Mouse (Mus musculus): ENCODE data around the gene Myo1h. TPM values are rescaled to one million over a fixed set of nuclear protein-coding genes. Genes with fewer than 3 reads are reported as not detected.

The Myo1h gene
- total RNA-seq, 2 experiments from 2014 or later: not detected

GRCm38 (mm10) chr5:114356250-114356935 is 67.4 kb downstream of the Myo1h start:
- ATAC-seq (replicated peaks; ENCODE audit: low FRiP score, poor library complexity, severe bottlenecking): 0 out of 2 replicates have a peak, but pooled peaks have one; percentile 37

DNA sequence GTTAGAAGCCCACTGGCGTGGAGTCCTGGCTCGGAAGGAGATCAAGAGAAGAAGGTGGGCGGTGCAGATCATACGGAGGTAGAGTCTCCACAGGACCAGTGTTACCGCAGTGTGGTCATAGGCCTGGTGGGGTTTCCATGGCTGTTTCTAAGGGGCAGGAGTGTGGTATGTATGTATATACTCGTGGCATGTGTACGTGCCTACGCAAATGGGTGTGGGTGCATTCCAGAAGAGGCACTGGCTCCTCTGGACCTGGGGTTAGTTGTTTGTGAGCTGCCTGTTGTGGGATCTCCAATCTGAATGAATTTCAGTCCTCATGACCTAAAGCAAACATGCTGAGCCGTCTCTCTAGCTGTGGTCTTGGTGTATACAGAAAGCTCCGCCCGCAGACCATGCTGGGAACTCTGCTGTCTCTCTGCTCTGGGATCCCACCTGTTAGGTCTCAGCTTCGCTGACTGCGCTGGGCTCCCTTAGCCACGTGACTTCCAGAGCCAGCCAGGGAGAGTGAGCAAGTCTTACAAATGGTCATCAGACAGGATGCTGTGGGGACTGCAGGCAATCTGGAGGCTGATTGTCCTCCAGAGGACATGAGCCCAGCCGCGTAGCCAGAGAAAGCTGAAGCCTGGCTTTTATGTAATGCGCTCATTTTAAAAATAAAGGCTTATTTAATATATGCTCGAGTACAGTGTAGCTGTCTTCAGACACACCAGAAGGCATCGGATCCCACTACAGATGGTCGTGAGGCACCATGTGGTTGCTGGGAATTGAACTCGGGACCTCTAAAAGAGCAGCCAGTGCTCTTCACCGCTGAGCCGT is 68.2 kb downstream of the Myo1h start:
- ATAC-seq (replicated peaks; ENCODE audit: low FRiP score, poor library complexity, severe bottlenecking): no peak

- no peak for ATAC-seq (replicated peaks; ENCODE audit: low FRiP score, poor library complexity, severe bottlenecking)
These were observed 69.9 kb downstream of the Myo1h start for GRCm38 (mm10) chr5:114358833-114359232.

DNA sequence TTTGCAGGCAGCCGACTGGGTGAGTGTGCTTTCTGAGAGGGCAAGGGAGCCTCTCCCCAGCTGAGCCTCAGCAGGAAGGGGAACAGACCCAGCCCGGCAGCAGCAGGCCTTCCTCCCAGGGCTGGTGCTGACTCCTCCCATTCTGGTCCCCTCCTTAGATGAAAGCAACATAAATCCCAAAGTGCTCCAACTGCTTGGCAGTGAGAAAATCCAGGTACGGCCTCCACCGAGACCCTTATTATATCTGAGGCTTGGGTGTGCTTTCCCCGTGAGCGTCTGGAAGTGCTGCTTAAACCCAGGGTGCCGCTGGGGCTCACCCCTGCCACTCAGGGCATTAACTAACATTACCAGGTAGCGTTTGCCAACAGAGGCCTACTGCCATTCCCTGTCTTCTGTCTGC is 70.6 kb downstream of the Myo1h start:
- ATAC-seq (replicated peaks; ENCODE audit: low FRiP score, poor library complexity, severe bottlenecking): no peak

DNA sequence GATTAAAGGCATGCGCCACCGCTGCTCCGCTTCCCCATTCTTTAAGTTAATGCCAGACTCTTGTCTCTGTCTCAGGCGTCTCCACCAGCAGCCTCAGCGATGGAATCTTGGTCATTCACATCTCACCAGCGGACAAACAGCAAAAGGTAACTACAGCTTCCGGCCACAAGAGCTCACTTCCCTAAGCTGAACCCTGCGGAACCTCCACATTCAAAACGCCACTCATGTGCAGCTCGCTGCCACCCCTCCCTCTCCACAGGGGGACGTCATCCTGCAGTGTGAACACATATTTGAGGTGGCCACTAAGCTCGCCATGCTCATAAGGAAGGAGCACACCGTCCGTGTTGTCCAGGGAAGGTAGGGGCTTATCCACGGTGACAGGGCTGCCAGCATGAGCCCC is 72.0 kb downstream of the Myo1h start:
- no peak for ATAC-seq (replicated peaks; ENCODE audit: low FRiP score, poor library complexity, severe bottlenecking)

GRCm38 (mm10) chr5:114365043-114365752 is 76.2 kb downstream of the Myo1h start:
- peak; percentile 51 for ATAC-seq (replicated peaks; ENCODE audit: low FRiP score, poor library complexity, severe bottlenecking)

- ATAC-seq (replicated peaks; ENCODE audit: low FRiP score, poor library complexity, severe bottlenecking): no peak
These were observed 79.2 kb downstream of the Myo1h start for GRCm38 (mm10) chr5:114368121-114368520.

DNA sequence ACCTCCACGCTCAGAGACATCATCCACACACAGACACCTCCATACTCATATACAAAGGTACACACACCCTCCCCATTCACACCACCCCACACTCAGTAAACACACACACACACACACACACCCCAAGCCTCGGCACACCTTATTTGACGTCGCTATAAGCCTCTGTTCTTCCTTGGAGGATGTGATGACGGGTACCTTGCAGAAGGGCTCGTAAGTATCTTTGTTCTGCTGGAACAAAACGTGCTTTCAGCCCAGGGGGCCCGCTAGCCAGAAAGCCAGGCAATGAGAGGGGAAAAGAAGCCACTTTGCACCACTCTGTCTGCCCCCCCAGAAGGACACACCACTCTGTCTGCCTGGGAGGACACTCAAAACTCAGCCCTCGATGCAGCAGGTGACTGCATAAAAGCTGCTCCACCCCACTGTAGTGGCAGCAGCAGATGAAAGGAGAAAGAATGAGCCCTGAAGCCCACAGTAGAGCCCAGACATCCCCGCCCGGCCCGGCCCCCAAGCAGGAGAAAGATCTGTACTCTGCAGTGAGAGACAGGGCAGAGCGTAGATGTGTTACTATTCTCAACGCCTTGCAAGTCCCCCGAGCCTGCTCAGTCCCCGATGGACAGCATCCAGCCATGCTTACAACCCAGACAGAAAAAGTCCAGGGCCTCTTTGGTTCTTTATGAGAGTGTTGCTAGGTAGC is 80.0 kb downstream of the Myo1h start:
- ATAC-seq (replicated peaks; ENCODE audit: low FRiP score, poor library complexity, severe bottlenecking): no peak

GRCm38 (mm10) chr5:114369921-114370320 is 81.0 kb downstream of the Myo1h start:
- ATAC-seq (replicated peaks; ENCODE audit: low FRiP score, poor library complexity, severe bottlenecking): no peak

DNA sequence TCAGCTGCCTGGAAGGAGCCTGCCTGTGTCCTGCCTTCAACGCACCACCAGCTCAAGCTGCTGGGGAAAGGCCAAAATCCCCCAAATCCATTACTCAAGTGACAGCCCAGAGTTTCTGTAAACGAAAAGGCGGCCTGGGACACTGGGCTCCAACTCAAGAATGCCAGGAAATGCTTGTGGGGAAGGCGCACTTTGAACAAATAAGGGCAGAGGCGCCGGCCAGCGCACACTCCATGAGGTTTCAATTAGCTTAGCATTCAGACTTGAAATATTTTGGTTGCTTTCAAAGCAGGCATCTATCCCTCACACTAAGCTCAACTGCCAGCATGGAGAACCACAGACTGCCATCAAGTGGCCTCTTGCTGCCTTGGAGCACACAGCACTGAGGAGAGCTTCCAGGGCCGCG is 81.4 kb downstream of the Myo1h start:
- no peak for ATAC-seq (replicated peaks; ENCODE audit: low FRiP score, poor library complexity, severe bottlenecking)

DNA sequence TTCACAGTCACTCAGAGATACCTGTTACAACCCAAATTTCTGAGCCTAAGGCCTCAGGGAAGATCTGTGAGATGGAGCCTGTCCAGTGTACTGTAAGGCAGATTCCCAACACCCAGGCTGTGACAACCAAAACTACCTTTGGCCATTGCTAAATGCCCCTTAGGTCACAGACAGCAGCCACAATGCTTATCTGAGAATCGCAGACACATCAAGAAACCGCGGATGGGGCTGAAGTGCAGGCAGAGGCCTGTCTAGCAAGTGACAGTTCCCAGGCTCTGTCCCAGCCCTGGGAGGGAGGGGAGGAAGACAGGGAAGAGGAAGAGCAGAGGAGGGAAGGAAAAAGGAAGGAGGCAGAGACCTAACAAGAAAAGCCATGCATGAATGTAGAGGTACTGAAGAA is 82.4 kb downstream of the Myo1h start:
- ATAC-seq (replicated peaks; ENCODE audit: low FRiP score, poor library complexity, severe bottlenecking): peak; percentile 44; the same call in 1 of the 2 replicates

- ATAC-seq (replicated peaks; ENCODE audit: low FRiP score, poor library complexity, severe bottlenecking): no peak
These were observed 82.9 kb downstream of the Myo1h start for GRCm38 (mm10) chr5:114371731-114372473.

GRCm38 (mm10) chr5:114372565-114372964 is 83.6 kb downstream of the Myo1h start:
- no peak for ATAC-seq (replicated peaks; ENCODE audit: low FRiP score, poor library complexity, severe bottlenecking)

DNA sequence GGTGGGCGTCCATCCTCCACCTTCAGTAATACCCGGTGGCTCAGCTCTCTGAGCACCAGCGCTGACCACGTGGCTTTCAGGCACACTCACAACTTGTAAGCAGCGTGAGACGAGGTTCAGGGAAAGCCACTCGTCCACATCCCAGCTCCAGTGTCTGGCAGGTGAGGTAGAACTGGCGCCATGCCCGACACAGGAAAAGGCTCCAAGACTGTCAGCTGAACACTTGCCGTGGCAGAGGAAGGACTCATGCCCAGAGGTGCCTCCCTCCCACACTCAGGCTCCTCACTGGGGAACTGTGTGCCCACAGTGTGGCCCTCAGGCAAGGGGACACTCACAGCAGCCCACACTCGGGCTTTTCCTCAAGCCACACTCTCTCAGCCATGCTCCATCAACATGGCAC is 84.2 kb downstream of the Myo1h start:
- no peak for ATAC-seq (replicated peaks; ENCODE audit: low FRiP score, poor library complexity, severe bottlenecking)

DNA sequence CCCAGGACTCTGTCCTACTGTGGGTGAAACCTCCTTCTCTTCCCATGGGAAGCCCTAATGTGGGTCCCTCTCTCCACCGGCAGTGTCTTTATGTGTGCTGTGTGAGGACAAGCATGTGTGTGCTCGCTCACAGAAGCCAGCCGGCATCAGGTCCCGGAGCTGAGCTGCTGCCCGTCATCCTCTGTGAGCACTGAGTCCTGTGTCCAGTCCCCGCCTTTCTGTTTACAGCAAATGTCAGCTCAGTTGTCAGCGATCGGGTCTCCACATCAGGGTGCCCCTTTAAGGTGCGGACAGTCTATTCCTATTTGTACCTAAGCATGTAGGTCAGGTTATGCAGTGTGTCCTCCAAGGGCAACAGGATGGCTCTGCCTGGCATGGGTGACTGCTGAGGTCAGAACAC is 84.6 kb downstream of the Myo1h start:
- ATAC-seq (replicated peaks; ENCODE audit: low FRiP score, poor library complexity, severe bottlenecking): no peak

- ATAC-seq (replicated peaks; ENCODE audit: low FRiP score, poor library complexity, severe bottlenecking): peak; percentile 33; the same call in 1 of the 2 replicates
These were observed 85.6 kb downstream of the Myo1h start for GRCm38 (mm10) chr5:114374409-114375213.

DNA sequence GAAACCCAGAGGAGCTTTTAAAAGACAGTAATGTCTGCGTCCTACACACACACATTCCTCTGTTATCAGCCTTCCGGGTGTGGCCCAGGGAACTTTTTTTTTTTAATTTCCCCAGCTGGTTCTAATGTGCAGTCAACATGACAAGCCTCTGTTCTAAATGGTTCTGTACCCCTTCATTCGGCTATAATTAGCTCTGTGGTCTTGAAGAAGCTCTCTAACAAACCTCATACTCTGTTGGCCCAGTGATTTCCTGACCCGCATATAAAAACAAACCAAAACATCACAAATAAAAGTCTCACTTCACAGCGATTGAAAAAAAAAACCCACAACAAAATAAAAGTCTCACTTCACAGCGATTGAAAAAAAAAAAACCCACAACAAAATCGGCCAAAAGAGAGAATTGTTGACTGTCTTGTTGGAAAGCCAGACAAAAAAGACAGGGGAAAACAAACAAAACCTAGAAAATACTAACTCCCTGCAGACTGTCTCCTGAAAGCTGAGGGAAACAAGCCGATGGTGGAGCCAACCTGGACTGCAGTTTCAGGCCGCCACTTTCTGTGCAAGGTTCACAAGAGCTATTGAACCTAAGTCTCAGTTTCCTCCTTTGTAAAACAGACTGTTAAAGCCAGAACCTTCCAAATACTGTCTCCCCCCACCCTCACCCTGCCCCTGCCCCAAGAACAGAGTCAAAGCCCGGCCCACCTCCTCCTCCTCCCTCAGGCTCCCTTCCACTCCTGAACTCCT is 89.4 kb downstream of the Myo1h start:
- ATAC-seq (replicated peaks; ENCODE audit: low FRiP score, poor library complexity, severe bottlenecking): no peak

GRCm38 (mm10) chr5:114378936-114379335 is 90.0 kb downstream of the Myo1h start:
- no peak for ATAC-seq (replicated peaks; ENCODE audit: low FRiP score, poor library complexity, severe bottlenecking)

All from erythroblast, adult 5-6 weeks (primary cell).